Mouse (Mus musculus): ENCODE data around the gene B4galt7. TPM values are rescaled to one million over a fixed set of nuclear protein-coding genes. Genes with fewer than 3 reads are reported as not detected.
"Not testable (repeated sequence)": the region's sequence is repeated elsewhere in the genome, so short reads cannot be mapped to it uniquely, and the experiment has no call there.

Gene B4galt7
- polyA plus RNA-seq, 1 experiment from 2014 or later: 5.9 TPM

GRCm38 (mm10) chr13:55571977-55572376 lies 27.7 kb upstream of the B4galt7 start:
- 37% methylated on average over 2 of the region's 2 CpGs for WGBS (ENCODE audit: insufficient replicate concordance)
- no peak for ATAC-seq (ENCODE audit: insufficient read depth)
- H3K4me3 ChIP-seq (replicated peaks): 0 out of 2 replicates have a peak overlapping the region, but pooled peaks have one; percentile 93
- H3K36me3 ChIP-seq (replicated peaks): no peaks in the 10 kb centered on the region
- H3K27me3 ChIP-seq: no peaks in the 10 kb centered on the region
- H3K9me3 ChIP-seq (replicated peaks): no peaks in the 10 kb centered on the region
- peaks cover 25% of the 10 kb centered on the region for H3K4me1 ChIP-seq (replicated peaks)
- peak overlapping the region; percentile 92 for H3K4me2 ChIP-seq
- H3K9ac ChIP-seq: no peak overlapping the region
- H3K27ac ChIP-seq (replicated peaks): no peak overlapping the region

DNA sequence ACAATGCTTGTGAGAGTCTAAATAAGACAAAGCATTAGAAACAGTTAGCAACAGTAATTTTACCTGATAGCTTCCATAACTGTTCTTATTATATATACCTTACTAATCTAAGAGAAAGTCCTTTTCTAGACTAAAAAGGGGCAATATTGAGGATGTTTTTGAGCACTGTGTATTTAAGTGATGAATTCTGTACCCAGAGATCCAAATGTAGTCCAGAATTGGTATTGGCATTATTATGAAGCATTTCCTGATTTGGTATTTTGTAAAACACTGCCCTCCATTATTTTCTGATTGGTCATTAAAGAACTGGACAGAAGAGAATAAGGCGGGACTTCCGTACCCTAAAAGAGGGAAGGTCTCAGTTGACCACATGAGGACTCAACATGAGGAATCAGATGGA lies 26.3 kb upstream of the B4galt7 start, which contains the start of gene Tmed9:
TSS of gene Tmed9 (plus strand) at position 301 of the 400 bp plus-strand sequence.
- Histone ChIP-seq H3K4me1 (replicated peaks) (peaks cover 25% of the 10 kb centered on the region), H3K27ac (replicated peaks) (no peak within 1 kb of the TSS), H3K9ac (no peak within 1 kb of the TSS), H3K4me2 (no peak within 1 kb of the TSS), H3K27me3 (no peaks in the 10 kb centered on the region), H3K36me3 (replicated peaks) (no peaks in the 10 kb centered on the region), H3K9me3 (replicated peaks) (no peaks in the 10 kb centered on the region), H3K4me3 (replicated peaks) (no peak within 1 kb of the TSS)
- WGBS (ENCODE audit: insufficient replicate concordance): 88% methylated on average over 2 of the region's 2 CpGs
- ATAC-seq (ENCODE audit: insufficient read depth): no peak

DNA sequence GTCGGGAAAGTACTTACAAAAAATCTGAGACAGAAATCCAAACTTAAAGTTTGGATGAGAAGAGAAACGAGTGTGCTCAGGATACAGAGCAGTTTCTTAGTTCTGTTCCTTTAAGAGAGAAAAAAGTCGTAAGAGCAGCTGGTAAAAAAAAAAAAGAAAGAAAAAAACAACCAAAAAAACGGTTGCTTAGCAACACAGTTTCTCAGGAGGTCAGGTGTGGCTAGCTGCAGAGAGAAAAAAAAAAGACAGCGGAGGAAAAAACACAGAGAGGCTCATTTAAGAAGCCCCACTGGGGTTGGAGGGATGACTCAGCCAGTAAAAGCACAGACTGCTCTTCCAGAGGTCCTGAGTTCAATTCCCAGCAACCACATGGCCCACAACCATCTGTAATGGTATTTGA lies 25.4 kb upstream of the B4galt7 start:
- Histone ChIP-seq H3K36me3 (replicated peaks) (no peaks in the 10 kb centered on the region), H3K9ac (no peak overlapping the region), H3K4me2 (no peak overlapping the region), H3K27ac (replicated peaks) (no peak overlapping the region), H3K9me3 (replicated peaks) (no peaks in the 10 kb centered on the region), H3K4me1 (replicated peaks) (peaks cover 20% of the 10 kb centered on the region), H3K4me3 (replicated peaks) (no peak overlapping the region), H3K27me3 (no peaks in the 10 kb centered on the region)
- no peak for ATAC-seq (ENCODE audit: insufficient read depth)
- WGBS (ENCODE audit: insufficient replicate concordance): 66% methylated on average over 5 of the region's 5 CpGs

GRCm38 (mm10) chr13:55575932-55576331 lies 23.8 kb upstream of the B4galt7 start:
- Histone ChIP-seq H3K4me3 (replicated peaks) (no peak overlapping the region), H3K9ac (no peak overlapping the region), H3K27me3 (no peaks in the 10 kb centered on the region), H3K36me3 (replicated peaks) (no peaks in the 10 kb centered on the region), H3K27ac (replicated peaks) (no peak overlapping the region), H3K4me2 (no peak overlapping the region), H3K4me1 (replicated peaks) (peaks cover 9% of the 10 kb centered on the region), H3K9me3 (replicated peaks) (no peaks in the 10 kb centered on the region)
- ATAC-seq (ENCODE audit: insufficient read depth): no peak
- 46% methylated on average over 5 of the region's 5 CpGs for whole genome bisulfite sequencing (ENCODE audit: insufficient replicate concordance)

DNA sequence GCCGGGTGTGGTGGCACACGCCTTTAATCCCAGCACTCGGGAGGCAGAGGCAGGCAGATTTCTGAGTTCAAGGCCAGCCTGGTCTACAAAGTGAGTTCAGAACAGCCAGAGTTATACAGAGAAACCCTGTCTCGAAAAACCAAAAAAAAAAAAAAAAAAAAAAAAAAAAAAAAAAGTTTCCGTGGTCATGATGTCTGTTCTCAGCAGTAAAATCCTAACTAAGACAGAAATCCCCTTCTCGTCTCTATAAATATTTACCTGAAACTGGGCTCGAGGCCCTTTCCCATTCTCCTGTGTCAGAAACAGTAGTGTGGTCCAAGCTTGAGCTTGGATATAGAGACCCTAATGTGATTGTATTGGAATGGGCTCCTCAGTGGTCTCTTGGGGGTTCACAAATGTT lies 22.8 kb upstream of the B4galt7 start:
- H3K9me3 ChIP-seq (replicated peaks); H3K4me1 ChIP-seq (replicated peaks); H3K27me3 ChIP-seq; H3K4me3 ChIP-seq (replicated peaks); ATAC-seq (ENCODE audit: insufficient read depth); H3K9ac ChIP-seq; H3K4me2 ChIP-seq; H3K36me3 ChIP-seq (replicated peaks); H3K27ac ChIP-seq (replicated peaks): not testable (repeated sequence)
- WGBS (ENCODE audit: insufficient replicate concordance): 66% methylated on average over 7 of the region's 7 CpGs

DNA sequence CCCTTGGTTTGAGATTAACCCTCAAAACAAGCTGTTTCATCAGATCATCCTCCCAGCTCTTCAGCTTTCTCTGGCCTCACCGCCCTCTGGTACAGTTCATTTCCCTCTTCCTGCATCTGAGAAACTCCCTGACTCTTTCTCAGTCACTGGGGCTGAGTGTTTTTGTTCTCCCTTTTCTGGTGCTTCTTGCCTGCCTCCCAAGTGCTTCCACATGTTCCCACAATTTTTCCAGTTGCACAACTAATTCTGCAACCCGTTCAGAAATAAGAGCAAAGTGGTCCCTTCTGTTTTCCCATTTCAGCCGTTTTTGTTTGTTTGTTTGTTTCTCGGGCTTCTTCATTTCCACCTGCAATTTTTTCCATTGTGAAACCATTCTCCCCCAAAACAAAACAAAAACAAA lies 21.6 kb upstream of the B4galt7 start:
- WGBS (ENCODE audit: insufficient replicate concordance): 54% methylated on average over 4 of the region's 4 CpGs
- H3K27me3 ChIP-seq: no peaks in the 10 kb centered on the region
- no peak for ATAC-seq (ENCODE audit: insufficient read depth)

GRCm38 (mm10) chr13:55591961-55592490 lies 7.7 kb upstream of the B4galt7 start:
- no peak overlapping the region for H3K4me2 ChIP-seq

More for the DNA sequence above, 21.6 kb upstream of the B4galt7 start:
- no peak overlapping the region for H3K9ac ChIP-seq
- H3K4me3 ChIP-seq (replicated peaks): no peak overlapping the region
- H3K36me3 ChIP-seq (replicated peaks): no peaks in the 10 kb centered on the region
- no peaks in the 10 kb centered on the region for H3K4me1 ChIP-seq (replicated peaks)
- no peaks in the 10 kb centered on the region for H3K9me3 ChIP-seq (replicated peaks)
- H3K27ac ChIP-seq (replicated peaks): no peak overlapping the region
- H3K4me2 ChIP-seq: no peak overlapping the region

DNA sequence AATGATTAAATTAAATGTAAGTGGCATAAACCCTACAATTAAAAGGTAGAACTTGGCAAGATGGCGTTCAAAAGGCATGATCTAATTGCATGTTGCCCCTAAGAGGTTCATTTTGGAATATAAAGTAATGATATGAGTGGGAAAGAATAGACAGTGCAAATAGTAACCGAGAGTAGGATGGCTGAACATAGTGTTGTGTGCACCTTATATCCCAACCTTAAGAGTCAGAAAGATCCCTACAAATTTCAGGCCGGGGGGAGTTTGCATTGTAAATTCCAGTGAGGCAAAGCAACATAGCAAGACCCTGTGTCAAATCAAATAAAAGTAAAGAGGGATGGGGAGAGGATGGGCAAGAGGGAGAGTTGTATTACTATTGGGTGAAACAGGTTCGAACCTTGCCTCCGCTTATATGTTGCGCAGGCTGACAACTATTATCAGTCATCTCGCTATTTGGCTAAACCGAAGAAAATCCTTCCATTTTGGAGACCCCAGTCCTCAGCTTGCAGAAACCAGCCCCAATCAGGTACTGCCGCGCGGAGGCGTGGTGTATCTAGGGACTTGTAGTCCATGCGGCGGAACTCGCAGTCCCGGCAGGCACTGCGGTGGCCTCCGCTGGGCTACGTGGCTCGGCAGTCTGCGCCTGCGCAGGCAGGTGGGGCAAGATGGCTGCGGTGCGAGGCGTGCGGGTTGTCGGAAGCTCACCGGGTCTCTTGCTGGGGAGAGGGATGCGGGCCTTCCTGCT lies 7.0 kb upstream of the B4galt7 start:
- ATAC-seq (ENCODE audit: insufficient read depth): peak; percentile 94
- Histone ChIP-seq H3K4me1 (replicated peaks) (peaks cover 17% of the 10 kb centered on the region), H3K27ac (replicated peaks) (peak overlapping the region; percentile 58; the same call in 1 of the 2 replicates), H3K4me3 (replicated peaks) (peak overlapping the region; percentile 78), H3K4me2 (peak overlapping the region; percentile 81), H3K9ac (peak overlapping the region; percentile 77), H3K36me3 (replicated peaks) (peaks cover 33% of the 10 kb centered on the region), H3K9me3 (replicated peaks) (no peaks in the 10 kb centered on the region), H3K27me3 (peaks cover 15% of the 10 kb centered on the region)
- 3% methylated on average over 29 of the region's 29 CpGs for WGBS (ENCODE audit: insufficient replicate concordance)

More at GRCm38 (mm10) chr13:55591961-55592490, 7.7 kb upstream of the B4galt7 start:
- Histone ChIP-seq H3K9me3 (replicated peaks) (no peaks in the 10 kb centered on the region), H3K36me3 (replicated peaks) (peaks cover 27% of the 10 kb centered on the region), H3K9ac (no peak overlapping the region), H3K27me3 (peaks cover 15% of the 10 kb centered on the region), H3K4me3 (replicated peaks) (peak overlapping the region; percentile 78; the same call in 1 of the 2 replicates), H3K27ac (replicated peaks) (no peak overlapping the region), H3K4me1 (replicated peaks) (peaks cover 17% of the 10 kb centered on the region)
- 72% methylated on average over 4 of the region's 4 CpGs for WGBS (ENCODE audit: insufficient replicate concordance)
- no peak for ATAC-seq (ENCODE audit: insufficient read depth)

DNA sequence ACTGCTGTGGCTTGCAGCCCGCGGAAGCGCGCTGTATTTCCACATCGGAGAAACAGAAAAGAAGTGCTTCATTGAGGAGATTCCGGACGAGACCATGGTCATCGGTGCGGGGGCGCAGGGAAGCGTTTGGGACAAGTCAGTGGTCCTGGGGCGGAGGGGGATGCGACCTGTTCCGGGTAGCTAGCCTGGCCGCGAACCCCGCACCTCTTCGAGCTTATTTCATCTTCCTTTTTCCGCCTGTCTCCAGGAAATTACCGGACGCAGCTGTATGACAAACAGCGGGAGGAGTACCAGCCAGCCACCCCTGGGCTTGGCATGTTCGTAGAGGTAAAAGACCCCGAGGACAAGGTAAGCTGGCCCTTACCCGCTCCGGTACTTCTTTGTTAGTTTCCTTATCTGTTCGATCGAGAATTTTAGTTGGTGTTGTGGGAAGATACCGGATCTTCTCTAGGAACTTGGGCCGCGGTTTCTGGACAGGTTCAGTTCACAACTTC lies 6.4 kb upstream of the B4galt7 start:
- under 1% methylated on average over 31 of the region's 31 CpGs for WGBS (ENCODE audit: insufficient replicate concordance)
- Histone ChIP-seq H3K27me3 (peaks cover 15% of the 10 kb centered on the region), H3K4me2 (peak overlapping the region; percentile 81), H3K9me3 (replicated peaks) (no peaks in the 10 kb centered on the region), H3K27ac (replicated peaks) (peak overlapping the region; percentile 58; the same call in 1 of the 2 replicates), H3K4me3 (replicated peaks) (peak overlapping the region; percentile 78), H3K36me3 (replicated peaks) (peaks cover 37% of the 10 kb centered on the region), H3K4me1 (replicated peaks) (peaks cover 17% of the 10 kb centered on the region), H3K9ac (peak overlapping the region; percentile 77)
- ATAC-seq (ENCODE audit: insufficient read depth): peak; percentile 43

GRCm38 (mm10) chr13:55595375-55595774 lies 4.3 kb upstream of the B4galt7 start:
- ATAC-seq (ENCODE audit: insufficient read depth): no peak
- H3K4me2 ChIP-seq: no peak overlapping the region
- WGBS (ENCODE audit: insufficient replicate concordance): 87% methylated on average over 12 of the region's 12 CpGs
- peaks cover 37% of the 10 kb centered on the region for H3K36me3 ChIP-seq (replicated peaks)
- no peak overlapping the region for H3K27ac ChIP-seq (replicated peaks)
- no peak overlapping the region for H3K4me3 ChIP-seq (replicated peaks)
- peaks cover 8% of the 10 kb centered on the region; the same call in 1 of the 2 replicates for H3K27me3 ChIP-seq
- peaks cover 30% of the 10 kb centered on the region for H3K4me1 ChIP-seq (replicated peaks)
- H3K9me3 ChIP-seq (replicated peaks): no peaks in the 10 kb centered on the region
- H3K9ac ChIP-seq: no peak overlapping the region

DNA sequence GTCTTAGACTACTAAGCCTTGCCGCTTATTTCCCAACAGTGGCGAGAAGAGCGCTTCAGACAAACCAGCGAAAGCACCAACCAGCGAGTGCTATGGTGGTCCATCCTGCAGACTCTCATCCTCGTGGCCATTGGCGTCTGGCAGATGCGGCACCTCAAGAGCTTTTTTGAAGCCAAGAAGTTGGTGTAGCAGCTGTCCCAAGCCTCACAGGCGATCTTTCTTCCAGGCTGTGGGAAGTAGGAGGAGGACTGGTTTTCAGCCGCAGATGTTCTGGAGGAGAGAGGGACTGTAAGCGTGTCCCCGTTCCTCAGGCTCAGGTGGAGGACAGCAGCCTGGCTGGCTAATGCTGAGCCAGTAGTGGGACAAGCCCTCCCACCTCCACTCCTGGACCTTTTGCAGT lies 2.9 kb upstream of the B4galt7 start:
- no peak overlapping the region for H3K4me3 ChIP-seq (replicated peaks)
- 0 out of 2 replicates have a peak, but pooled peaks cover 2% of the 10 kb centered on the region for H3K27me3 ChIP-seq
- no peak overlapping the region for H3K27ac ChIP-seq (replicated peaks)
- H3K9me3 ChIP-seq (replicated peaks): no peaks in the 10 kb centered on the region
- ATAC-seq (ENCODE audit: insufficient read depth): no peak
- WGBS (ENCODE audit: insufficient replicate concordance): 89% methylated on average over 12 of the region's 12 CpGs
- peaks cover 37% of the 10 kb centered on the region for H3K36me3 ChIP-seq (replicated peaks)
- H3K4me2 ChIP-seq: no peak overlapping the region
- H3K9ac ChIP-seq: no peak overlapping the region
- peaks cover 41% of the 10 kb centered on the region for H3K4me1 ChIP-seq (replicated peaks)
